Mouse (Mus musculus) spleen, adult 2 months (tissue): ENCODE measurements around the gene Igsf3.

Source experiments
- CTCF ChIP-seq: fragments of 200-500 bp; IDR thresholded peaks from 2 replicates; pipeline ENCODE4 v1.5.1; 2011; ENCODE audit warnings: mild to moderate bottlenecking, inconsistent platforms; ENCODE audit not compliant: insufficient read depth, insufficient read length, insufficient replicate concordance; ENCODE audit errors: extremely low read depth
- POLR2A ChIP-seq: fragments of 200-500 bp; IDR thresholded peaks from 2 replicates; pipeline ENCODE4 v1.6.1; 2011; ENCODE audit warnings: low read depth, low read length, inconsistent platforms

- no peak for TF ChIP-seq POLR2A
- TF ChIP-seq CTCF = no peak
Observed at GRCm38 (mm10) chr3:101408953-101409750, 32.3 kb downstream of the Igsf3 start.
